19 mouse cellular contexts compared by ENCODE assay signal in the genomic region with DNA sequence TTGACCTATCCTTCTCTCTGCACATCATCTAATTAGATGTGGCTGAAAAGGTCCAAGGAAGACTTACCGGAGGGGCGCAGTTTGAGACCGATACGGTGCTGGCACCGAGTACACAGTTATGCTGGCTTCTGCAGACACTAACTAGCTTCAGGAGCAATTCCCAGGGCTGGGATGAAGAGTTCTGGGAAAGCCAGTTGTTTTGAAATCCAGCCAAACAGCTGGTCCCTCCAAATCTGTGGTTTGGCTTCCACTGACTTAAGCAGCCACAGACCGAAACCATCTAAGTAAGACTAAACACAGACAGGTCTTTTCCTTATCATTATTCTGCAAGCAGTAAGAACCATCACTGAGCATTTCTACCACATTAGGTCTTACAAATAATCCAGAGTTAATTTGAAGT.
DNase-seq lines count a peak whose midpoint lies in the region; ATAC-seq and TF ChIP-seq lines count a peak whose summit lies in the region.
"Had no signal": no experiment of that assay in that cellular context is flagged by ENCODE, and none has a peak within 500 bp of the region (broad histone marks: within the 10 kb centered on the region; RNA-seq: fewer than 3 reads in every experiment).

No protein-coding gene starts in this region.

- DNase-seq in gastrocnemius, adult 18-20 months (ENCODE audit: low spot score): peak; percentile 31
- DNase-seq in gastrocnemius, postnatal 36 days: no peak
- no peak for DNase-seq in hindbrain, embryonic 11.5 days (ENCODE audit: low spot score)
- DNase-seq in limb, embryonic 14.5 days (ENCODE audit: low spot score): peak; percentile 74
- no peak for DNase-seq in limb, embryonic 10.5 days (ENCODE audit: low spot score)
- DNase-seq in heart, postnatal 10 days: peak; percentile 25 to 30
- DNase-seq in thymus, adult 18-20 months: no peak
- DNase-seq: adrenal gland, postnatal 10 days; cerebellum, adult 9-10 months; liver; lung, postnatal 36 days; spleen, adult 18-20 months; thymus, postnatal 36 days had no signal

- intact Hi-C loops in gastrocnemius, postnatal 36 days (cut with DNase I): no loop called here
- intact Hi-C loops in heart, postnatal 10 days (cut with DNase I): no loop called here

- TF ChIP-seq POLR2A in limb, embryonic 14.5 days (IDR thresholded peaks at IDR 0.05; ENCODE audit: borderline replicate concordance, extremely low read depth, insufficient read depth, insufficient read length): no peak

- H3K9me3 ChIP-seq in hindbrain, embryonic 11.5 days (ENCODE audit: control insufficient read depth, low read length): no peaks in the 10 kb centered on the region
- H3K9me3 ChIP-seq in hindbrain, embryonic 16.5 days (ENCODE audit: control insufficient read depth, low read length): no peaks in the 10 kb centered on the region
- no peaks in the 10 kb centered on the region for H3K9me3 ChIP-seq in limb, embryonic 14.5 days (ENCODE audit: control insufficient read depth, low read length)
- no peaks in the 10 kb centered on the region for H3K9me3 ChIP-seq in limb, embryonic 10.5 days (replicated peaks)
- H3K9me3 ChIP-seq: forebrain, embryonic 13.5 days had no signal

- no peaks in the 10 kb centered on the region for H3K4me1 ChIP-seq in hindbrain, embryonic 11.5 days (replicated peaks; ENCODE audit: control insufficient read depth, insufficient read depth, low read length)
- no peaks in the 10 kb centered on the region; the same call in 1 of the 2 replicates for H3K4me1 ChIP-seq in hindbrain, embryonic 16.5 days (ENCODE audit: control insufficient read depth, insufficient read depth, low read depth, low read length)
- H3K4me1 ChIP-seq in limb, embryonic 14.5 days (ENCODE audit: control insufficient read depth, insufficient read depth, low read length): no peaks in the 10 kb centered on the region
- no peaks in the 10 kb centered on the region for H3K4me1 ChIP-seq in limb, embryonic 10.5 days
- H3K4me1 ChIP-seq: forebrain, embryonic 13.5 days had no signal

- H3K36me3 ChIP-seq in hindbrain, embryonic 11.5 days (ENCODE audit: control insufficient read depth, insufficient read depth, low read length): no peaks in the 10 kb centered on the region
- no peaks in the 10 kb centered on the region for H3K36me3 ChIP-seq in hindbrain, embryonic 16.5 days (ENCODE audit: control insufficient read depth, insufficient read depth, low read length)
- H3K36me3 ChIP-seq in limb, embryonic 14.5 days (ENCODE audit: control insufficient read depth, insufficient read depth, low read length): no peaks in the 10 kb centered on the region
- no peaks in the 10 kb centered on the region for H3K36me3 ChIP-seq in limb, embryonic 10.5 days

- H3K4me2 ChIP-seq in hindbrain, embryonic 11.5 days (replicated peaks; ENCODE audit: low read depth, low read length): no peak overlapping the region
- no peak overlapping the region for H3K4me2 ChIP-seq in hindbrain, embryonic 16.5 days (ENCODE audit: low read length)
- no peak overlapping the region for H3K4me2 ChIP-seq in limb, embryonic 14.5 days (replicated peaks; ENCODE audit: low read depth, low read length, severe bottlenecking)
- H3K4me2 ChIP-seq: forebrain, embryonic 13.5 days had no signal

- no peaks in the 10 kb centered on the region for H3K27me3 ChIP-seq in hindbrain, embryonic 11.5 days (ENCODE audit: control insufficient read depth, insufficient read depth, low read length)
- no peaks in the 10 kb centered on the region for H3K27me3 ChIP-seq in hindbrain, embryonic 16.5 days (replicated peaks; ENCODE audit: control insufficient read depth, insufficient read depth, low read length)
- H3K27me3 ChIP-seq in limb, embryonic 14.5 days (ENCODE audit: control insufficient read depth, insufficient read depth, low read length): no peaks in the 10 kb centered on the region
- H3K27me3 ChIP-seq in limb, embryonic 10.5 days (ENCODE audit: low read depth, poor library complexity, severe bottlenecking): no peaks in the 10 kb centered on the region
- H3K27me3 ChIP-seq: forebrain, embryonic 13.5 days had no signal

- 91% methylated on average over 6 of the region's 6 CpGs for WGBS in hindbrain, embryonic 11.5 days
- WGBS in hindbrain, embryonic 16.5 days: 93% methylated on average over 6 of the region's 6 CpGs
- WGBS in limb, embryonic 14.5 days: 65% methylated on average over 6 of the region's 6 CpGs
- WGBS in limb, embryonic 10.5 days: 97% methylated on average over 6 of the region's 6 CpGs

- no peak for ATAC-seq in hindbrain, embryonic 11.5 days (ENCODE audit: low FRiP score)
- no peak for ATAC-seq in hindbrain, embryonic 16.5 days
- no peak for ATAC-seq in limb, embryonic 14.5 days (ENCODE audit: low FRiP score, low read depth)
- ATAC-seq: activated CD4-positive, CD25-positive, alpha-beta regulatory T cell, adult 4 months; CD4-positive, CD25-positive, alpha-beta regulatory T cell, adult 4 months; forebrain, embryonic 13.5 days; inflammation-experienced regulatory T-cells, adult 6 months had no signal

- H3K9ac ChIP-seq in hindbrain, embryonic 11.5 days (ENCODE audit: low read depth, low read length): no peak overlapping the region
- H3K9ac ChIP-seq in hindbrain, embryonic 16.5 days (ENCODE audit: low read depth, low read length): no peak overlapping the region
- no peak overlapping the region for H3K9ac ChIP-seq in limb, embryonic 14.5 days (ENCODE audit: low read depth, low read length, severe bottlenecking)
- H3K9ac ChIP-seq: forebrain, embryonic 13.5 days had no signal

- H3K4me3 ChIP-seq in hindbrain, embryonic 11.5 days (ENCODE audit: low read depth, low read length): no peak overlapping the region
- no peak overlapping the region for H3K4me3 ChIP-seq in hindbrain, embryonic 16.5 days (ENCODE audit: low read length)
- H3K4me3 ChIP-seq in limb, embryonic 14.5 days (replicated peaks; ENCODE audit: low read length): no peak overlapping the region
- no peak overlapping the region for H3K4me3 ChIP-seq in limb, embryonic 10.5 days
- H3K4me3 ChIP-seq: erythroblast, embryonic 14.5 days; forebrain, embryonic 13.5 days had no signal

- H3K27ac ChIP-seq in hindbrain, embryonic 11.5 days (ENCODE audit: low read depth, low read length): peak overlapping the region; percentile 54
- no peak overlapping the region for H3K27ac ChIP-seq in hindbrain, embryonic 16.5 days (ENCODE audit: low read depth, low read length)
- H3K27ac ChIP-seq in limb, embryonic 14.5 days (replicated peaks; ENCODE audit: low read depth, low read length): no peak overlapping the region
- H3K27ac ChIP-seq in limb, embryonic 10.5 days: no peak overlapping the region
- H3K27ac ChIP-seq: forebrain, embryonic 13.5 days had no signal

Comparison
In these comparisons a context has a peak if more than half of its experiments do, and no peak if none do; other contexts are left out.
1. DNase-seq: peak in gastrocnemius, adult 18-20 months (single experiment), limb, embryonic 14.5 days (single experiment) and heart, postnatal 10 days (2 of 2); none in gastrocnemius, postnatal 36 days (0 of 2), hindbrain, embryonic 11.5 days (single experiment), limb, embryonic 10.5 days (single experiment) and thymus, adult 18-20 months (0 of 2).